ENCODE assay signal across 15 mouse cellular contexts in the genomic region with DNA sequence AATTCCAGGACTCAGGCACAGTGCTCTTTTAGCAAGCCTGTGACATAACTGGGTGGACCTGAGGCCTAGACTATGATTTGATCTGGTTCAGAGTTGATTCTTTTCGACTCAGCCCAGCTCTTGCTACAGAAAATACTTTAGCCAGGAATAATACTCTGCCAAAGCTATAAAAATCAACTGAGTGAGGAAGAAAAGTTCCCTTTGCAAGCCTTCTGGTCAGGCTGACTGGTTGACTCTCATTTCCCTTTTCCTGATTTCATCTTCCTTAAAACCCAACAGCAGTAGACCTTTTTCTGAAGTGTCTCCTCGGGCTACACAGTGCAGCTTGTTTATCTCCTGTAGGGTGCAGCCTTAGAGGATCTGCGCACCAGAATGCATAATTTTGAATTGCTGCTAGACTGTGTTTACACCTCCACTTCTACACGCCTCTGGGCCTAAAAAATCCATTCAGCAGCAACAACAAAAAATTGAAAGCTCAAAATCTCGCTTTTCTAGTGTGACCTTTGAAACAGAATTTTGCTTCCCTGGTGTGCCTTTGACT. TPM values are rescaled to one million over a fixed set of nuclear protein-coding genes. Genes with fewer than 3 reads are reported as not detected.
A peak's percentile ranks its signal among the peaks of the same experiment; 100 is the strongest.
DNase-seq lines count a peak whose midpoint lies in the region; ATAC-seq and TF ChIP-seq lines count a peak whose summit lies in the region.
"Had no signal": no experiment of that assay in that cellular context is flagged by ENCODE, and none has a peak within 500 bp of the region (broad histone marks: within the 10 kb centered on the region; RNA-seq: fewer than 3 reads in every experiment).

No protein-coding gene starts in this region.

- H3K4me3 ChIP-seq in heart, adult 2 months: no peak overlapping the region
- no peak overlapping the region for H3K4me3 ChIP-seq in heart, embryonic 10.5 days
- no peak overlapping the region for H3K4me3 ChIP-seq in liver, embryonic 15.5 days (replicated peaks)
- no peak overlapping the region for H3K4me3 ChIP-seq in liver, embryonic 11.5 days (ENCODE audit: low read depth, low read length)
- no peak overlapping the region for H3K4me3 ChIP-seq in myocyte
- no peak overlapping the region for H3K4me3 ChIP-seq in hindbrain, embryonic 14.5 days (replicated peaks; ENCODE audit: low read length)
- H3K4me3 ChIP-seq: forebrain, embryonic 13.5 days; lung, embryonic 15.5 days; midbrain, embryonic 12.5 days; neural tube, embryonic 12.5 days had no signal

- H3K27me3 ChIP-seq in heart, adult 2 months (ENCODE audit: control insufficient read depth, insufficient read depth, low read length): no peaks in the 10 kb centered on the region
- no peaks in the 10 kb centered on the region for H3K27me3 ChIP-seq in heart, embryonic 10.5 days (ENCODE audit: insufficient read depth, poor library complexity, severe bottlenecking)
- no peaks in the 10 kb centered on the region for H3K27me3 ChIP-seq in liver, embryonic 15.5 days
- no peaks in the 10 kb centered on the region for H3K27me3 ChIP-seq in liver, embryonic 11.5 days (replicated peaks; ENCODE audit: control insufficient read depth, insufficient read depth, low read length)
- H3K27me3 ChIP-seq in myocyte (ENCODE audit: control insufficient read depth, insufficient read depth, insufficient read length): no peaks in the 10 kb centered on the region
- no peaks in the 10 kb centered on the region for H3K27me3 ChIP-seq in hindbrain, embryonic 14.5 days (ENCODE audit: control insufficient read depth, insufficient read depth, low read length)
- H3K27me3 ChIP-seq: forebrain, embryonic 13.5 days; lung, embryonic 15.5 days; midbrain, embryonic 12.5 days; neural tube, embryonic 12.5 days had no signal

- H3K36me3 ChIP-seq in heart, adult 2 months (ENCODE audit: control insufficient read depth, insufficient read depth, low read length): peaks cover 8% of the 10 kb centered on the region
- H3K36me3 ChIP-seq in heart, embryonic 10.5 days: 0 out of 2 replicates have a peak, but pooled peaks cover 3% of the 10 kb centered on the region
- H3K36me3 ChIP-seq in liver, embryonic 15.5 days (replicated peaks): no peaks in the 10 kb centered on the region
- no peaks in the 10 kb centered on the region; the same call in 1 of the 2 replicates for H3K36me3 ChIP-seq in liver, embryonic 11.5 days (ENCODE audit: control insufficient read depth, insufficient read depth, low read length)
- peaks cover 5% of the 10 kb centered on the region for H3K36me3 ChIP-seq in myocyte (ENCODE audit: control insufficient read depth, insufficient read depth)
- no peaks in the 10 kb centered on the region for H3K36me3 ChIP-seq in hindbrain, embryonic 14.5 days (replicated peaks; ENCODE audit: control insufficient read depth, insufficient read depth)

- H3K4me1 ChIP-seq in heart, adult 2 months (ENCODE audit: control insufficient read depth, insufficient read depth, low read length): peaks cover 10% of the 10 kb centered on the region
- H3K4me1 ChIP-seq in heart, embryonic 10.5 days: peaks cover 31% of the 10 kb centered on the region
- H3K4me1 ChIP-seq in liver, embryonic 15.5 days (replicated peaks): peaks cover 30% of the 10 kb centered on the region
- peaks cover 28% of the 10 kb centered on the region for H3K4me1 ChIP-seq in liver, embryonic 11.5 days (replicated peaks; ENCODE audit: control insufficient read depth, insufficient read depth, low read length)
- no peaks in the 10 kb centered on the region for H3K4me1 ChIP-seq in hindbrain, embryonic 14.5 days (replicated peaks; ENCODE audit: control insufficient read depth, insufficient read depth, low read length)
- H3K4me1 ChIP-seq: forebrain, embryonic 13.5 days; lung, embryonic 15.5 days; midbrain, embryonic 12.5 days; neural tube, embryonic 12.5 days had no signal

- WGBS in heart, adult 2 months: 67% methylated on average over 5 of the region's 5 CpGs
- 76% methylated on average over 5 of the region's 5 CpGs for whole genome bisulfite sequencing in heart, embryonic 10.5 days
- 38% methylated on average over 5 of the region's 5 CpGs for WGBS in liver, embryonic 15.5 days (ENCODE audit: insufficient replicate concordance)
- 54% methylated on average over 5 of the region's 5 CpGs for WGBS in liver, embryonic 11.5 days
- WGBS in hindbrain, embryonic 14.5 days: 77% methylated on average over 5 of the region's 5 CpGs

- no peak for TF ChIP-seq EP300 in heart, adult 2 months (IDR thresholded peaks at IDR 0.05; ENCODE audit: insufficient read depth, low read depth, low read length)

- H3ac ChIP-seq in myocyte (ENCODE audit: control insufficient read depth, insufficient read length): no peak overlapping the region

- peak overlapping the region; percentile 52 for H3K27ac ChIP-seq in heart, adult 2 months
- H3K27ac ChIP-seq in heart, embryonic 10.5 days: no peak overlapping the region
- H3K27ac ChIP-seq in liver, embryonic 15.5 days (replicated peaks): peak overlapping the region; percentile 48; the same call in 1 of the 2 replicates
- no peak overlapping the region for H3K27ac ChIP-seq in liver, embryonic 11.5 days (ENCODE audit: low read depth, low read length)
- H3K27ac ChIP-seq in hindbrain, embryonic 14.5 days: no peak overlapping the region
- H3K27ac ChIP-seq: forebrain, embryonic 13.5 days; lung, embryonic 15.5 days; midbrain, embryonic 12.5 days; neural tube, embryonic 12.5 days had no signal

- no peak for TF ChIP-seq CTCF in heart, adult 2 months (IDR thresholded peaks at IDR 0.05)

- no peak for TF ChIP-seq POLR2A in heart, adult 2 months (IDR thresholded peaks at IDR 0.05; ENCODE audit: insufficient read depth, low read depth, low read length)
- TF ChIP-seq POLR2A in myocyte (IDR thresholded peaks at IDR 0.05; ENCODE audit: insufficient read length, low read depth): no peak

- DNase-seq in heart, adult 2 months: no peak
- no peak for DNase-seq in heart, embryonic 10.5 days (ENCODE audit: low spot score)
- no peak for DNase-seq in liver, embryonic 11.5 days (ENCODE audit: low spot score)
- DNase-seq in hindbrain, embryonic 14.5 days (ENCODE audit: low spot score): no peak
- DNase-seq in adrenal gland, postnatal 36 days: no peak
- DNase-seq: cerebellum, postnatal 36 days; heart, postnatal 10 days had no signal

- H3K9me3 ChIP-seq in heart, embryonic 10.5 days: no peaks in the 10 kb centered on the region
- H3K9me3 ChIP-seq in liver, embryonic 15.5 days (replicated peaks): no peaks in the 10 kb centered on the region
- no peaks in the 10 kb centered on the region for H3K9me3 ChIP-seq in liver, embryonic 11.5 days (ENCODE audit: control insufficient read depth, low read length)
- H3K9me3 ChIP-seq in hindbrain, embryonic 14.5 days (ENCODE audit: control insufficient read depth, low read length): no peaks in the 10 kb centered on the region
- H3K9me3 ChIP-seq: forebrain, embryonic 13.5 days; lung, embryonic 15.5 days; midbrain, embryonic 12.5 days; neural tube, embryonic 12.5 days had no signal

- H3K79me2 ChIP-seq in heart, adult 2 months (replicated peaks; ENCODE audit: control insufficient read depth, insufficient read depth, low read length): no peaks in the 10 kb centered on the region
- peaks cover 5% of the 10 kb centered on the region for H3K79me2 ChIP-seq in myocyte (ENCODE audit: control insufficient read depth, insufficient read depth)

- H3K4me2 ChIP-seq in liver, embryonic 15.5 days: no peak overlapping the region
- H3K4me2 ChIP-seq in liver, embryonic 11.5 days: no peak overlapping the region; the same call in 1 of the 2 replicates
- peak overlapping the region; percentile 56 for H3K4me2 ChIP-seq in myocyte (ENCODE audit: low read depth)
- H3K4me2 ChIP-seq in hindbrain, embryonic 14.5 days (replicated peaks): no peak overlapping the region
- H3K4me2 ChIP-seq: forebrain, embryonic 13.5 days; lung, embryonic 15.5 days; midbrain, embryonic 12.5 days; neural tube, embryonic 12.5 days had no signal

- intact Hi-C loops in heart, adult 2 months (cut with DNase I): no loop called here

- ATAC-seq in liver, embryonic 15.5 days (ENCODE audit: insufficient read depth): peak; percentile 6; the same call in 1 of the 2 replicates
- no peak for ATAC-seq in liver, embryonic 11.5 days (replicated peaks; ENCODE audit: low FRiP score)
- peak; percentile 28 for ATAC-seq in common myeloid progenitor, adult 5-6 weeks (replicated peaks; ENCODE audit: low read depth, poor library complexity, severe bottlenecking)
- ATAC-seq in hindbrain, embryonic 14.5 days (ENCODE audit: low FRiP score): no peak
- ATAC-seq: forebrain, embryonic 13.5 days; hindbrain, embryonic 16.5 days had no signal

- H3K9ac ChIP-seq in heart, adult 2 months (ENCODE audit: low read depth, low read length): no peak overlapping the region
- no peak overlapping the region for H3K9ac ChIP-seq in liver, embryonic 15.5 days
- no peak overlapping the region for H3K9ac ChIP-seq in liver, embryonic 11.5 days (ENCODE audit: low read depth, low read length)
- no peak overlapping the region for H3K9ac ChIP-seq in hindbrain, embryonic 14.5 days
- H3K9ac ChIP-seq: forebrain, embryonic 13.5 days; lung, embryonic 15.5 days; midbrain, embryonic 12.5 days; neural tube, embryonic 12.5 days had no signal

TF ChIP-seq in myocyte, 11 proteins besides CTCF, POLR2A, EP300 and RAD21 (continues in another document):
- TF ChIP-seq SRF (IDR thresholded peaks at IDR 0.05; ENCODE audit: control insufficient read depth, insufficient read length, low read depth) (no peak), POLR2AphosphoS2 (IDR thresholded peaks at IDR 0.05; ENCODE audit: insufficient read length, low read depth) (no peak), E2F4 (IDR thresholded peaks at IDR 0.05; ENCODE audit: insufficient read depth) (no peak)

RNA-seq across cellular contexts. Expression of a gene that starts 13.6 kb away (rescaled TPM):
- total RNA-seq in heart, adult 2 months (2021): 1 to 10 TPM; 3.5 to 4.6 TPM
- 2.6 and 4.1 TPM in 2 replicates for polyA plus RNA-seq in heart, adult 2 months (2012; rRNA removed)
- 10.0 and 10.4 TPM in 2 replicates for polyA plus RNA-seq in heart, embryonic 10.5 days (2016; fragmentation: Nextera tagmentation; extraction: Ambion mirVana)
- 4.4 and 5.0 TPM in 2 replicates for polyA plus RNA-seq in liver, embryonic 15.5 days (2015; fragmentation: Nextera tagmentation; extraction: Ambion mirVana)
- polyA plus RNA-seq in liver, embryonic 11.5 days (2014; fragmentation: Nextera tagmentation; extraction: Ambion mirVana): 9.4 and 11.7 TPM in 2 replicates
- 29.6 and 31.5 TPM in 2 replicates for total RNA-seq in common myeloid progenitor, adult 5-6 weeks (2017)
- 8.4 TPM for polyA plus RNA-seq in myocyte (2012; fragmentation: generic; extraction: Trizol)
- 22.5 and 25.2 TPM in 2 replicates for polyA plus RNA-seq in hindbrain, embryonic 14.5 days (2014; fragmentation: Nextera tagmentation; extraction: Ambion mirVana)
- 10 to 100 TPM; 11.3 to 11.9 TPM for total RNA-seq in adrenal gland, postnatal 36 days (2021)

RNA-seq across cellular contexts. Expression of a gene that starts 14.1 kb away (rescaled TPM):
- total RNA-seq in heart, adult 2 months (2021): 10 to 100 TPM; 17.8 to 22.9 TPM
- 5.8 and 9.5 TPM in 2 replicates for polyA plus RNA-seq in heart, adult 2 months (2012; rRNA removed)
- polyA plus RNA-seq in heart, embryonic 10.5 days (2016; fragmentation: Nextera tagmentation; extraction: Ambion mirVana): 24.6 and 25.1 TPM in 2 replicates
- polyA plus RNA-seq in liver, embryonic 15.5 days (2015; fragmentation: Nextera tagmentation; extraction: Ambion mirVana): 4.8 and 7.3 TPM in 2 replicates
- 17.5 and 18.6 TPM in 2 replicates for polyA plus RNA-seq in liver, embryonic 11.5 days (2014; fragmentation: Nextera tagmentation; extraction: Ambion mirVana)
- total RNA-seq in common myeloid progenitor, adult 5-6 weeks (2017): 51.8 TPM in 2 replicates
- 15.4 TPM for polyA plus RNA-seq in myocyte (2012; fragmentation: generic; extraction: Trizol)
- polyA plus RNA-seq in hindbrain, embryonic 14.5 days (2014; fragmentation: Nextera tagmentation; extraction: Ambion mirVana): 135 and 136 TPM in 2 replicates
- total RNA-seq in adrenal gland, postnatal 36 days (2021): 10 to 100 TPM; 29.9 to 37.3 TPM

Comparison
In these comparisons a context has a peak if more than half of its experiments do, and no peak if none do; other contexts are left out.
1. H3K27ac ChIP-seq: peak in heart, adult 2 months (single experiment) and liver, embryonic 15.5 days (single experiment); none in heart, embryonic 10.5 days (single experiment), liver, embryonic 11.5 days (single experiment) and hindbrain, embryonic 14.5 days (single experiment).
2. ATAC-seq: peak in liver, embryonic 15.5 days (single experiment) and common myeloid progenitor, adult 5-6 weeks (single experiment); none in liver, embryonic 11.5 days (single experiment) and hindbrain, embryonic 14.5 days (single experiment).